Mouse (Mus musculus) induced T-regulatory cell, adult 2 months (primary cell): ENCODE data around the gene Gm10645.

Source experiments
- DNase-seq: peaks from one replicate; pipeline ENCODE4 v3.0.0-alpha.2; 2012; ENCODE audit warnings: low read depth

Gene Gm10645

DNA sequence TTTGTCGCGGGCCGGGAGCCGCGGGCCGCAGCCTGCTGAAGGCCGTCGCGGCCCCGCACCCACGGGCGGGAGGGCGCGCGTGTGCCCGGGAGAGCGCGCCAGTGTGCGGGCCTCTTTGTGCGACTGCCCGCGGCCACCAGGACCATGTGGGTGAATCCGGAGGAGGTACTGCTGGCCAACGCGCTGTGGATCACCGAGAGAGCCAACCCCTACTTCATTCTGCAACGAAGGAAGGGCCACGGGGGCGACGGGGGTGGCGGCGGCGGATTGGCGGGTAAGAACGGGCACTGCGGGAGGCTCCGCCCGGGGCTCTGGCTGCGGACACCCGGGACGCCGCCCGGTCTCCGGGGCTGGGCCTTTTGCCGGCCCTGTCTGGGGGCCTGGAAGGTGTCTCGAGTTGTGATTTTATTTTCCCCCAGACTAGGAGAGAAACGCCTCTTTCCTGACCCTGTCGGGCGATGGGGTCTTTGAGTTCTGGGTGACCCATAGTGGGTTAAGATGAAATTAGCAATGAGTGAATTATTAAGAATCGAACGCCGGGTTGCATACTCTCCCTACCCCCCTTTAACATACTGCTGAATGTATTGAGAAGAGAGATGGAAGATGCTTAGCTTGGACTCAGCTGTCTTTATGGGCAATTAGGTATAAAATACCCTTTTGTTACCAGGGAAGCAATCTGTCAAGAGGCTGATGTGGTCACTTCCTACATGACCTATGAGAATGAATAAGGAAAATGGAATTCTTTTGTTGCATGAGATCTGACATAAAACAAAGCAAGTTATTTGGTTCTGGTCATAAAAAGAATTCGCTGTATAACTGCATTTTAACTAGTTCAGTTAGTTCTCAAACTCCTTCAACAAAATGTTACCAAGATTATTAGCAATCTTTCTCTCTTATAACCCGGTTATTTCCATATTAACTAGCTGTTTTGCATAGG is at the start of gene Gm10645:
Gene Gm10645, minus strand, starts transcription at position 240 of the 937 bp plus-strand sequence.
- DNase-seq, result no peak

GRCm38 (mm10) chr8:83215065-83215464 is 49.1 kb upstream of the Gm10645 start:
- no peak for DNase-seq

GRCm38 (mm10) chr8:83210676-83211075 is 44.7 kb upstream of the Gm10645 start:
- DNase-seq, result no peak

DNA sequence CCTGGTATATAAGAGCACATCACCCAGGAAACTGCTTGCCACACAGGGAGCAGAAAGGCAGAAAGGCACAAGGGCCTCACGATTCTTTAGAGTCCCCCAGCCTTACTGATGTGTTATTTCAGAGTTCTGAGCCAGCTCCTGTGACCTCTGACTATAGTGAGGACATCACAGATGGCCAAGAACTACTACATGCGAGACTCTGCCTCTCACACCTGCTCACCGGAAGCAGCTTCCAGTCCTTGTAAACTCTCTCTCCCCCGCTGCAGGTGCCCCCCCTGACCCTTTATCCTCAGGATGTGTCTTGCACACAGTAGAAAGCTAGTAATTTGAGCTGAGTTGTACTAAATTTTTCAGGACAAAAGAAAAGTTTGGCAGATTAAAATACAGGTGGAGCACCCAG is 43.6 kb upstream of the Gm10645 start:
- no peak for DNase-seq

DNA sequence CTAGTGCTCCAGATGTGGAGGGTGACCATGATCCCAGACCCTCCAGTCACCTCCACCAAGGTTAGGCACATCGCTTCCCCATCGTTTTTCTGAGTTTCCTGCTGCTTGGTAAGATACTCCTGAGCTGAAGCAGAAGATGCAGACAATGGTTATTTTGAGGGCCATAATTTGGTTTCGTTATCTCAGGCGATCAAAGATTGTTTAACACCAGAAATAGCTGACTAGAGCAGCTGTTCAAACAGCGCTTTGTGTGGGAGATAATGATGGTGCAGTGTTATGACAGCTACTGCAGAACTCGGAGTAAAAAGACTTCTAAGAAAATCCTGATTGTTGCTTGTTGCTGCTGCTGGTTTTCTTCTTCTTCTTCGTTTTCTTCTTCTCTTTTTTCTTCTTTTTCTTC is 39.9 kb upstream of the Gm10645 start:
- DNase-seq, result peak; percentile 25

DNA sequence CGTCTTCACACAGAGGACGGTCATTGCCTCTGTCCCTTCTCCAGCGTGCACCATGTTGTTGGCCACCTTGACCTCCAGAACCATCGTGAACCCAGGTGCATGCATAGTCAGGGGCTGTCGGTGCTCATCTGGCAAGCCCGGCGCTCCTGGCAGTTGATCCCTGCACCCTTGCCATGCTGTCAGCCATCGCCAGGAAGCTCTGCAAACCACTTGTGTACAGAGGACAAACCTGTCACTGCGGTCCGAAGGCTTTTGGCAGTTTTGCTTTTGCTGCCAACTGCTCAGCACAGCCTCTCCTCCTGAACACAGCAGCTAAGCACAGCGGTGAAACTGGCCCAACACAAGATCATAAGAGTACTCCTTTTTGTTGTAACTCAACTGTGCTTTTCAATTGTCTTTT is 37.0 kb upstream of the Gm10645 start:
- no peak for DNase-seq

GRCm38 (mm10) chr8:83200191-83201177 is 34.5 kb upstream of the Gm10645 start:
- DNase-seq, result peak; percentile 66

DNA sequence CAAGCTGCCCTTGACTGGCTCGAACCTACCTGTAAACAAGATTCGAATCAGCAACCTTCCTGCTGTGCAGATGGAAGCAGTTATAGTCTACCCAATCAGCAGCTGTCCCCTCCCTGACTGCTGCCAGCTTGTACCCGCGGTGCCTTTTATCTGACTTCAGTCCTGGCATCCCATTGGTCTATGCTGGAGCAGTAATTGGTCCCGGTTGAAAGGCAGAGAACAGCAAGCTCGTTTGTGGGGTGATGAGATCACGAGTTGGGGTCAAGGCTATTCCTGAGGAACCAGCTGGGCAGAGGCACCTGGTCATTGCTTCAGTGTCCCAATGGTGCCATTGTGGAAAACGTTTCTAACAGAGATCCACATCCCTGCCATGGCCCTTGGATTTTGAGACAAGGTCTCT is 33.7 kb upstream of the Gm10645 start:
- DNase-seq, result no peak

DNA sequence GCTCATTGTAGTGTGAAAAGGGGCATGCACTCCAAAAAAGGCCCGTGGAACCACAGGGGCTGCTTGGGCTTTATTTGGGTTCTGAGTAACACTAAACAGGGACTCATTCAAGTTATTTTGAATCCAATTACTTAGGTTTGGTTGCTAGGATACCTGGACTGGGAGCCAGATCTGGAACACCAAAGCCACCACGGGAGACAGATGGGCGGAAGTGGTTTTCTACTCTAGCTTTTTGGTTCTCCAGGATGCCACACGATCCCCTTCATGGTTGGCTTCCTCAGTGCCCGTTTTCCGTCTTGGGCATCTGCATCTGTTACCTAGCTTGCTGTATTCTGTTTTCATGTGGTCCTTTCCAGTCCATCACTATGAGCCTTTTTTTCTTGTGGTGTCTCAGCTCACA is 30.1 kb upstream of the Gm10645 start:
- no peak for DNase-seq

DNA sequence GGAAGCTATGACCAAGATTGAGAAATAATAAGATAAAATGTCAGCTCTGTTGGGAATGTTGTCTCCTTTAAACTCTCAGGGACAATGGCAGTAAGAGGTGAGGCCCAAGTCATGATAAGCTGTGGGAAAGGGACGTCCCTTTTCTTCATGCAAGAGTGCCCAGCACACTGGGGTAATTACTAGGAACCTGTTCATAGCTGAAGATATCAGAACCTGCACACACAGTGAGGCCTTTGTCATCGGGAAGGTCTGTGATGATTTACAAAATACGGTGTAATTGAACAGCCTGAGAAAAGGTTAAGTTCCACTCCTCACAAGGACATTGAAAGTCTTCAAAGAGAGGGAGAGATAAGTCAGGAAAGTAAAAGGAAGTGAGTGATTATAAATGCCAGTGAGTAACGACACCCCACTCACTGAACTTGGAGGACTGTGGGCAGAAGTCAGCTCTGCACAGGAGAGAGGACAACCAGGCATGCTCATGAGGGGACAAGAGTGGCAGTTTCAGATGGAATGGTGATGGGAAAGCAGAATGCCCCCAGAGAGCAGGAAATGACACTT is 23.6 kb upstream of the Gm10645 start:
- no peak for DNase-seq

- DNase-seq, result no peak
Measured at GRCm38 (mm10) chr8:83187363-83187962, 21.5 kb upstream of the Gm10645 start.

DNA sequence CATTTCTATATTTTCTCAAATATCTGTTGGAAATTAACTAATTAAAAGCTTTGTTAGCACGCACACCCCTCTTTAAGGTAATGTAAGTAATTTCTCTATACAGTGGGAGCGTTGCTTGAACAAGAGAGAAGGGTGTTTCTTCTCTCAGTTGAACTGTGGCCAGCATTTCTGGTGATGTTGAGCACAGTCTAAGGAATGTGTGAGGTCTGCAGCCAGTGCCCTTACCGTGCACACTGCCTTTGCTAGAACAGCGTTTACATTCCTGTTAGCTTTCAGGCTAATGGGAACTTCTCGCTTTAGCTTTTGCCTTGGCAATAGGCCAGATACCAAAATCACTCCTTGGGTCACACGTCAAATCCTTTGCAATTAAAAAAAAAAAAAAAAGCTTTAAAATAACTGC is 20.4 kb upstream of the Gm10645 start:
- DNase-seq, result no peak

DNA sequence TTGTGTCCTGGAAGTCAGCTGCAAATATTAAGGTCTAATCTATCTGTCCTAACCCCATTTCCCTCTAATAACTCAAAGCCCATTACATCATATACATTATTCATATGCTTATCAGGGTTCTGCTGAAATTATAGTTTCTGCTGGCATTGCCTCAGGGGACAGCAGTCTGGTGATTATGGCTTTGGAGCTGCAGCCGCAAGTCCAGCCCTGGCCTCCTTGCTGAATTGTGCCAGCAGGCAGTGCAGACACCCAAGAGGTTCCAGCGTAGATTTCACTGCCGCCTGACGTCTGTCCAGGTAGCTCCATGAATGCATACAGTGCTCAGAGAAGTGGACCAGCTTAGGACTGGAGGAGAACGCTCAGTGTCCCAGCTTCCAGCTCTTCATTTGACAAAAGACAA is 16.8 kb upstream of the Gm10645 start:
- no peak for DNase-seq

GRCm38 (mm10) chr8:83181851-83182482 is 16.0 kb upstream of the Gm10645 start:
- DNase-seq, result no peak

DNA sequence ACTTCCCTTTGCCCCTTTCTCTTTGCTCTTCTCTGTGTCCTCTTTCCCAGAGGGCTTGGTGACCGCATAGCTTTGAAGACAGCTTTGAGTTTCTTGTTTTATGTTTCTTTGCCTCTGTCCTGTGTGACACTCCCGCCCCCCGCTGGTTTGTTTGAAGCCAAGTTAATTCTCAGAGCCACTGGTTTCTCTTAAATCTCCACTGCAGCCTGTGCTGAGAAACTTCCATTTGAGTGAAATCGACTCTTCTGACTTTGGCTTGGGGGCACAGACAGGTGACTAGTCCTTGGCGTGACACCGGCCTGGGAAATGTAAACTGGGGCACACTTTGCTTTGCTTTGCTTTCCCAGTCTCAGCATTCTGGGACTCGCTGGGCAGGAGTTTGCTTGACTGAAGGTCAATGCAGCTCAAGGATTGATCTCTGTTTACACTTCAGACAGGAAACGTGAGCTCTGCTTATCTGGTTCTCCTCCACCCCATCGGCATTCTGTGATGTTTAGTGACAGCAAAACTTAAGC is 12.3 kb upstream of the Gm10645 start:
- DNase-seq, result no peak

DNA sequence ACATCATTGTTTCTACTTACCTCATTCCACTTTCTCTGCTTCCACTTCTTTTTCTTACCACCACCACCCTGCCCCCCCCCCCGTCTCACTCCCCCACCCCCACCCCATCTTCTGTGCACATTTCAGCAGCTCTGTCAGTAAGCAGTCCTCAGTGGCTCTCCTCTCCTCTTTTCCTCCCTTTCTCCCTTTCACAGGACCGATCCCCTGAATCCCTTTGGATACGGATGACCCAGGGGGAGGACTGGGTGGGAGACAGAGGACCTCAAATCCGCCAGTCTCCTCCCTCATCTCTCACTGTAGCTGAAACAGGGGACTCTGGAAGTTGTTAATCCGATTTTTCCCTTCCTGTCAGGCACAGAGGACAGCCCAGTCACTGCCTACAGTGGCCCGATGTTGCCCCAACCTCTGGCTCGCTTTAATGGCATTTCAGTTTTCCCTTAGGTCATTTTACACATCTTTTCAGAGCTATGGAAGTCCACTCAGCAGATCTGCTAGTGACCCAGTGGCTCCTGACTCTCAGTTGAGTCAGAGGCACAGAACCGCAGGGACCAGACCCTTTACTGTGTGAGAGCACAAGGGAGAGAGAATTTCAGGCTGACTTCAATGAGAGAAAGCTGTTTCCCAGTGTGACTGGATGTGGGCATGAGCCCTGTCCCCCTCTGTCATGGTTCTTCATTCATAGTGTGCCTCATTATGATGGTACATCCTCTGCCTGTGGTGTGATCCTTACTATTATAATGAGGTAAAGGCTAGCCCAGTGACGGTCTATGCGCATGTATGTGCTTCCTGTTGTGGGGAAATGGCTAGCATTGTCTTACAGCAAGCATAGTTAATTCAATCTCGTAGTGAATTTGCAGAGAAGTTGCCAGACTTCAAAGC is 11.6 kb upstream of the Gm10645 start:
- no peak for DNase-seq

DNA sequence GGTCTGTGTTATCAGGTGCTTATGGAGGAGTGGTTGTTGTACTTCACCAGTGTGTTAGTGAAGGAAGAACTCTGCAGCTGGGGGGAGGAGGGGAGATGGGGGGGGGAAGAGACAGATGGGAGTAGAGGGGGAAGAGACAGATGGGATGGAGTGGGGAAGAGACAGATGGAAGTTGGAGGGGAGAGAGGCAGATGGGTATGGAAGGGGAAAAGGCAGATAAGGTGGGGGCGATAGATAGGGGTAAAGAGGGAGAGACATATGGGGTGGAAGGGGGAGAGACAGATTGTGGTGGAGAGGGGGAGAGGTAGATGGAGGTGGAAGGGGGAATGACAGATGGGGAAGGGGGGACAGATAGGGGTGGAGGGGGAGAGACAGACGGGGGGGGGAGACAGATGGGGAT is 10.8 kb upstream of the Gm10645 start:
- DNase-seq, result no peak

GRCm38 (mm10) chr8:83175680-83176079 is 9.7 kb upstream of the Gm10645 start:
- DNase-seq, result no peak

- no peak for DNase-seq
Measured at GRCm38 (mm10) chr8:83170894-83171293, 4.9 kb upstream of the Gm10645 start.

- peak; percentile 21 for DNase-seq
Measured at GRCm38 (mm10) chr8:83169709-83170108, 3.7 kb upstream of the Gm10645 start.
